Mouse (Mus musculus): Measurements from ENCODE around the gene Tbc1d23. TPM values are rescaled to one million over a fixed set of nuclear protein-coding genes. Genes with fewer than 3 reads are reported as not detected.

Gene Tbc1d23
- 9.7 and 14.4 TPM in 2 replicates for polyA plus RNA-seq (2021; fragmentation: Nextera tagmentation)
- long read RNA-seq, experiment 1, full-length matches to known transcripts = 60 of 112 reads
- long read RNA-seq, experiment 1, partial matches to known transcripts = 17 of 112 reads
- long read RNA-seq, experiment 1, other reads (novel, unspliced or antisense) = 35 of 112 reads
- long read RNA-seq, experiment 2, full-length matches to known transcripts = 12 of 21 reads
- long read RNA-seq, experiment 2, partial matches to known transcripts = 7 of 21 reads
- long read RNA-seq, experiment 2, other reads (novel, unspliced or antisense) = 2 of 21 reads

DNA sequence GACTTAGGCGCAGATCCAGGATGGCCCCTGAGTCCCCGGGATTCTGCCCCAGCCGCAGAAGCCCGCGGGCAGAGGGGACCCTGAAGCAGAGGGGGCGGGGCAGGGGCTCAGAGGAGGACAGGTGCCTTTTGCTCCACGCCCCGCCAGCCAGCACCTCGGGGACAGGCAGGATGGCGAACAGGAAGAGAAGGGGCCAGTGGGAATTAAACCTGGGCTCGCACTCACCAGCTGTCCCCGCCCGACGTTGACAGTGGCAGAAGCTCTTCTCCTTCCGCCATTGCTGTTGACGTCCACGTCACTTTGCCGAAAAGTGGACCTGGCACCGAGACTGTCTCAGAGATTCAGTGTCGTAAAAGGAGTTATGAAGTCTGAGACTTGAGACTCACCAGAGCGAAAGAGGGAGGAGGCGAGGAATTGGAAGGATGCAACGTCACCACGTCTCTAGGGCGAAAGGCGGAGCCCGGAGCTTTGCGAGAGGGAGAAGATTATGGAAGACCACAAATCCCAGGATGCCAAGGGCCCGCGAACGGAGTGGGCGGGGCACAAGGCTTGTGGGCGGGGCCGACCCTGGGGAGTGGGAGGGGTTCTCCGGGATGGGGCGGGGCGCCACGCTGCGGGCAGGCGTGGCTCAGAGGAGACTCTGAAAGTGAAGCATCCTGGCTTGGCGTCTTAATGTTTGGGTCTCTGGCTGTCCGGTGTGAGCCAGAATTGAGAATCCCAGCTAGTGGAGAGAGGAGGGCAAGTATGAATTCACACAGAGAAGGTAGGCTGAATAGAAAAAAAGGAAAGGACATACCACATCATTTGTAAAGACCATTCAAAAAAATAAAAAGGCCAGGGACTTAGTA lies at the start of gene Tbc1d23:
TSS of gene Tbc1d23 (minus strand) at position 416 of the 848 bp plus-strand sequence.

GRCm38 (mm10) chr16:57166611-57167513 lies 64.4 kb downstream of the Tbc1d23 start, which contains the start of gene Nit2:
Gene Nit2, minus strand, starts transcription at chr16:57167341.

DNA sequence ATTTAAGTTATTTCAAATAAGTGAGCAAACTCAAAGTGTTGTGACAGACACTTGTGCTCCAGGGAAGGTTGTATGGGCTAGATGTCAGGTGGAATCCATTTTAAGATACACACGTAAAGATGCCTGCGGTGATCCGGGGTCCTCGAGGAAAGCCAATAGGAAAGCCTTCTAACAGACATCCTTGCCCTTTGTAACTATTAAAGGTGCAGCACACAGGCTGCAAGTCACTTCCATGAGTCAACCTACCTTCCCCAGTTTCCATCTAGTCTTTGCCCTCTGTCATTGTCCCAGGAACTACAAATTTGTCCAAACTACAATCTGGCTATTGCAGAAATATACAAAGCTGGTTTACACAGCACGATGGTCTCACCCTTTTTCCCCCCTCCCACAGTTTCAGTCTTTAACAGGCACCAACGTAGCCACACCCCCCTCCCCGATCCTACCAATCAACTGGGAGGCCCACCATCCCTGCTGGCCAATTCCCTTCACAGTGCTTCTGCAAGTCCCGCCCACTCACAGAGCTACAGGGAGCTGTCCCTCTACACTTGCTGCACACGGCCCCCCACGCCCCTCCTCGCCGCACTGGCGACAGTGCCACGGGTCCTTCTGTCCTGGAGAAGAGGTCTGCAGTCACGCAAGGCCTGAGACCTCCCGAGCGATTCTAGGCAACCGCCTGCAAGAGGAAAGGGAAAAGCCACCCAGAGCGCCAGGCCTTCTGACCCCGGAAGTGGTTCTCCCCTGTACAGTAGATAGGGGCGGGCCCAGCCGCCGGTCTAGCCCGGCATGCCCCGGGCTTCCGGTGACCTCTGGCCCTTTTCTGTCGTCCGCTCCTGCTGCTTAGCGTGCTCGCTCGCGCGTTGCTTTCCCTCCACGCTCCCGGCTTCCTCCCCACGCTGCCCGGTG lies 110.1 kb downstream of the Tbc1d23 start, which contains the start of gene Tomm70a:
TSS of gene Tomm70a (plus strand) at position 791 of the 903 bp plus-strand sequence.

Other genes with a start within 250 kb of the Tbc1d23 start
- gene Tmem45a2, start 160.1 kb downstream of the Tbc1d23 start, polyA plus RNA-seq (2021; fragmentation: Nextera tagmentation) = not detected in 2 replicates
- gene Tomm70a, start 109.8 kb downstream of the Tbc1d23 start, polyA plus RNA-seq (2021; fragmentation: Nextera tagmentation) = 23.3 and 61.2 TPM in 2 replicates
- gene Nit2, start 64.2 kb downstream of the Tbc1d23 start, polyA plus RNA-seq (2021; fragmentation: Nextera tagmentation) = 20.4 and 25.3 TPM in 2 replicates
- not detected in 2 replicates for gene Tmem30c, start 61.4 kb upstream of the Tbc1d23 start, polyA plus RNA-seq (2021; fragmentation: Nextera tagmentation)
- gene Filip1l, start 121.6 kb upstream of the Tbc1d23 start, polyA plus RNA-seq (2021; fragmentation: Nextera tagmentation) = 0.96 and 1.0 TPM in 2 replicates

Measured in left cerebral cortex, adult 6 months (tissue).